Mouse (Mus musculus) spleen, embryonic (tissue): Measurements from ENCODE around the gene Arl14ep.

Source experiments
- CTCF ChIA-PET: fragments of 350-600 bp; sonication (Branson Sonifier 250); formaldehyde crosslinking; loops from one replicate; lab custom pipeline; 2022; lab: Charles Lee

Gene Arl14ep

GRCm38 (mm10) chr2:106955621-106956020 is 18.6 kb downstream of the Arl14ep start:
- CTCF ChIA-PET: interaction anchor here (0.5 to 0.6 kb wide), 2 partner anchors 19 to 42 kb away, joined by 3 to 4 read pairs; no protein-coding TSS in a partner anchor

GRCm38 (mm10) chr2:106954975-106955374 is 19.2 kb downstream of the Arl14ep start:
- CTCF ChIA-PET: interaction anchor here (0.6 kb wide), 1 partner anchor 43 kb away, joined by 3 read pairs; no protein-coding TSS in a partner anchor

GRCm38 (mm10) chr2:106942451-106942850 is 31.8 kb downstream of the Arl14ep start:
- CTCF ChIA-PET: no interaction called here

- CTCF ChIA-PET: no interaction called here
Observed at GRCm38 (mm10) chr2:106935681-106936080, 38.5 kb downstream of the Arl14ep start.

GRCm38 (mm10) chr2:106929906-106930305 is 44.3 kb downstream of the Arl14ep start:
- CTCF ChIA-PET: no interaction called here
